Mouse (Mus musculus) small intestine, adult 2 months (tissue): Measurements from ENCODE around the gene Cfap43. TPM values are rescaled to one million over a fixed set of nuclear protein-coding genes. Genes with fewer than 3 reads are reported as not detected.

Experiments used
- H3K27ac ChIP-seq: fragments of 200-500 bp; 2 replicates; pipeline ENCODE4 v1.5.1; 2012; ENCODE audit warnings: low read depth, low read length, control low read depth, inconsistent platforms; ENCODE audit not compliant: insufficient read depth
- H3K27me3 ChIP-seq: fragments of 200-500 bp; 2 replicates; pipeline ENCODE4 v1.6.1; 2012; ENCODE audit warnings: mild to moderate bottlenecking, moderate library complexity, low read length, inconsistent platforms; ENCODE audit not compliant: control insufficient read depth, insufficient read depth
- H3K36me3 ChIP-seq: fragments of 200-500 bp; 2 replicates; pipeline ENCODE4 v1.6.1; 2012; ENCODE audit warnings: mild to moderate bottlenecking, low read length, control low read depth, inconsistent platforms; ENCODE audit not compliant: control insufficient read depth, insufficient read depth
- H3K4me1 ChIP-seq: fragments of 200-500 bp; 2 replicates; pipeline ENCODE4 v1.6.1; 2012; ENCODE audit warnings: low read length, inconsistent platforms, mixed read lengths; ENCODE audit not compliant: control insufficient read depth, insufficient read depth, insufficient read length
- H3K4me3 ChIP-seq: fragments of 200-500 bp; 2 replicates; pipeline ENCODE4 v1.5.1; 2012; ENCODE audit warnings: low read depth, mild to moderate bottlenecking, control low read depth, inconsistent platforms, low read length, moderate library complexity
- CTCF ChIP-seq: fragments of 200-500 bp; IDR thresholded peaks from 2 replicates; pipeline ENCODE4 v1.5.1; 2012; ENCODE audit warnings: low read depth, mild to moderate bottlenecking, control low read depth, inconsistent platforms, low read length, moderate library complexity, mixed read lengths; ENCODE audit not compliant: insufficient replicate concordance, insufficient read length; ENCODE audit errors: extremely low read depth
- POLR2A ChIP-seq: fragments of 200-500 bp; IDR thresholded peaks from 2 replicates; pipeline ENCODE4 v1.6.1; 2012; ENCODE audit warnings: low read depth, mild to moderate bottlenecking, control low read depth, inconsistent platforms, low read length, moderate library complexity
- WGBS: fragments of 180-500 bp; shearing (Covaris S2); methylation state at CpG from one replicate; pipeline ENCODE4 v1.1.7; 2018; 5-methylcytosine and 5-hydroxymethylcytosine counted together
- polyA plus RNA-seq: library from polyadenylated mRNA; depleted of rRNA; stranded (reverse); fragments of >200 nt; gene quantifications from 2 replicates; pipeline ENCODE4 v1.2.3, GENCODE M21; 2012

Gene Cfap43
- polyA plus RNA-seq, 1 experiment, result not detected

DNA sequence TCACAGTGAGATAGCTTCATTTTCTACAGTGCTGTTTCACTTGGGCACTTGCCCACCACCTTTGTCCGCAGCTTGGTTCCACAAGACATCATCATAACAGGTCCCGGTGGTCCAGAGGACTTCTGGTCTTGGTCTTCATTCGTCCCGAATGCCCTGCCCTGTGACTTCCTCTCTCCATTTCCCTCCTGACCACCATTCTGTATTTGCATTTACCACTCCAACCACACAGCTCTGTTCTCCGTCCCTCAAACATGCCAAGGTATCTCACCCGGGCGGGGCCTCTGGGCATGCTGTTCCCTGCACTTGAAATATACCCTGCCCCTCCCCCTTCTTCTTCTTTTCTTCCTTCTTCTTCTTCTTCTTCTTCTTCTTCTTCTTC, 97.6 kb downstream of the Cfap43 start:
- no peak overlapping the region for H3K4me3 ChIP-seq
- H3K27ac ChIP-seq, result no peak overlapping the region
- no peaks in the 10 kb centered on the region for H3K4me1 ChIP-seq
- TF ChIP-seq CTCF (no peak), POLR2A (no peak)
- H3K27me3 ChIP-seq, result peaks cover 3% of the 10 kb centered on the region
- no peaks in the 10 kb centered on the region for H3K36me3 ChIP-seq
- 21% methylated on average over 7 of the region's 7 CpGs for WGBS

DNA sequence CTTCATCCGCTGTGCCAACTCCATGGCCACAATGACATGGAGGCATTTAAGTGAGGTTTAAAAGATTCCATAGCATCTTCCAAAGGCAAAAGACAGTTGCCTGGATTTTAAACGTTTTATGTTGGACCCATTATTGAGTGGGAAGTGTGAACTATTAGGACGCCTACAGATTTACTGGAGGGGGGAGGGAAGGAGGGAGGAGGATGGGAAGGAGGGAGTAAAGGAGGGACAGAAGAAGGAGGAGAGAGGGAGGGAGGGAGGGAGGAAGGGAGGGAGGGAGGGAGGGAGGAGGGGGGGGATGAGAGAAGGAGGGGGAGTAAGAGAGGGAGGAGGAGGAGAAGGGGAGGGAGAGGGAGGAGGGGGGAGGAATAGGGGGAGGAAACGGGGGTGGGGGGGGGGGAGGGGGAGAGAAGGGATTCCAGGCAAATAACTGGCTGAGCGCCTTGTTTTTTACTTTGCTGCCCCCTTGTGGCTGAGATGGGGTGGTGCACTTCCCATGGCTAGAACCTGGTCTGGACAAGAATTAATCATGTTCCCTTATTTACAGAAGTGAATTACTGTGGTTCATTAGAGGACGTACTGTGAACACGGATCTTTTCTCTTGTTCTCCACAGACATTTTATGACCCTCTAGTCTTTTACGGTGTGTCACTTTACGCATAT, 98.1 kb downstream of the Cfap43 start:
- 17% methylated on average over 8 of the region's 9 CpGs for WGBS
- H3K4me3 ChIP-seq, result no peak overlapping the region

DNA sequence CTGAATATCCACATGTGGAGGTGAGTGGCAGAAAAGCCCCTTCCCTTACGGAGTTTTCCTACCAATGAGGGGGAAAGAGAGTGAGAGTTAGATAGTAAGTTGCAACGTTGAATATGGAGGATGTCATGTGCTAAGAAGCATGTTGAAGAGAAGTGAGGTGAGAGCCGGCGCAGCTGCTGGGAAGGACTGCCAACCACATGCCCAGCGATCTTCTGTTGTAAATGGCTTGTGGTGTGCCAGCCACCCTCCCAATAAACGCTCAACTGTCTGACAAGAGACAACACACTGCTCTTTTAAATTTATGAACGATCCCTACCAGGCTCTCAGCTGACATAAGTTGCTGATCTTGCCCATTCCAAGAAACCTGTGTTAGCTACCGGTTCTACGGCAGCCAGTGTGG, 101.4 kb downstream of the Cfap43 start:
- H3K4me3 ChIP-seq, result no peak overlapping the region
- H3K27ac ChIP-seq, result no peak overlapping the region
- no peaks in the 10 kb centered on the region for H3K36me3 ChIP-seq
- no peaks in the 10 kb centered on the region for H3K4me1 ChIP-seq
- 72% methylated on average over 9 of the region's 9 CpGs for WGBS
- TF ChIP-seq CTCF (no peak), POLR2A (no peak)
- peaks cover 3% of the 10 kb centered on the region; the same call in 1 of the 2 replicates for H3K27me3 ChIP-seq

More for the DNA sequence above, 98.1 kb downstream of the Cfap43 start:
- TF ChIP-seq CTCF, result peak; percentile 73; the same call in 1 of the 2 replicates
- TF ChIP-seq POLR2A, result no peak
- no peaks in the 10 kb centered on the region for H3K36me3 ChIP-seq
- H3K27ac ChIP-seq, result no peak overlapping the region
- peaks cover 3% of the 10 kb centered on the region for H3K27me3 ChIP-seq
- no peaks in the 10 kb centered on the region for H3K4me1 ChIP-seq

DNA sequence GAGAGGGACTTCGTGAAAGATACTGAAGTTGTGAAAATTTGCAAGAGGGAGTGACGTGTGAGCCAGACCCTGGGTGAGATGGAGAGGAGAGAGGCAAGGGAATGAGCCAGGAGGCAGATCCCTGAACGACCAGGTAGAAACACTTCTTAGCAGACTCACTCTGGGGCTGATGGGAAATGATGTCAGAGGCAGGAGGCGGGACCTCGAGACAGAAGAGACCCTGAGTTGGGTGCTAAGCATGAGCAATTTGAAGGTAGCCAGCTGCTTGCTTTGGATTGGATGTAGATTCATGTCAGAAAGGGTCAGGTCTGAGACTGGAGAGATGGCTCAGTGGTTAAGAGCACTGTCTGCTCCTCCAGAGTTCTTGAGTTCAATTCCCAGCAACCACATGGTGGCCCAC, 104.4 kb downstream of the Cfap43 start:
- H3K4me3 ChIP-seq, result no peak overlapping the region
- TF ChIP-seq CTCF (no peak), POLR2A (no peak)
- H3K27me3 ChIP-seq, result no peaks in the 10 kb centered on the region
- no peaks in the 10 kb centered on the region for H3K36me3 ChIP-seq
- 83% methylated on average over 5 of the region's 5 CpGs for WGBS
- H3K27ac ChIP-seq, result no peak overlapping the region
- no peaks in the 10 kb centered on the region for H3K4me1 ChIP-seq

DNA sequence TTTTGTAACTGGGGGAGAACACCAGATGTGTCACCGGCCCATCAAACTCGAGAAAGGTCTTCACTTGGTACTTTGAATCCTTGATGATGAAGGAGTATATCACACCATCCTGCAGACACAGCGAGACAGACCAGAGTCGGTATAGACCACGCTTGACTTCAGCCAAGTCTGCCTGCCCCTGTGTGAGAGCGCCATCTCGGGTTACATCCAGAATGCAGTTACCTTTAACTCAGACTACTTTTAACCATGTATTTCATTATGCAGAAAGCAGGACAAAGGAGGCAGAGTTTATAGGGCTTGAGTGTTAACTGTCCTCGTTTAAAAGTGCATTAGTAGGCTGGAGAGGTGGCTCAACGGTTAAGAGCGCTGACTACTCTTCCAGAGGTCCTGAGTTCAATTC, 107.0 kb downstream of the Cfap43 start:
- TF ChIP-seq CTCF, result no peak
- TF ChIP-seq POLR2A, result no peak
- 78% methylated on average over 10 of the region's 10 CpGs for WGBS
- no peak overlapping the region for H3K27ac ChIP-seq
- H3K27me3 ChIP-seq, result no peaks in the 10 kb centered on the region
- no peak overlapping the region for H3K4me3 ChIP-seq
- no peaks in the 10 kb centered on the region for H3K4me1 ChIP-seq
- H3K36me3 ChIP-seq, result no peaks in the 10 kb centered on the region

DNA sequence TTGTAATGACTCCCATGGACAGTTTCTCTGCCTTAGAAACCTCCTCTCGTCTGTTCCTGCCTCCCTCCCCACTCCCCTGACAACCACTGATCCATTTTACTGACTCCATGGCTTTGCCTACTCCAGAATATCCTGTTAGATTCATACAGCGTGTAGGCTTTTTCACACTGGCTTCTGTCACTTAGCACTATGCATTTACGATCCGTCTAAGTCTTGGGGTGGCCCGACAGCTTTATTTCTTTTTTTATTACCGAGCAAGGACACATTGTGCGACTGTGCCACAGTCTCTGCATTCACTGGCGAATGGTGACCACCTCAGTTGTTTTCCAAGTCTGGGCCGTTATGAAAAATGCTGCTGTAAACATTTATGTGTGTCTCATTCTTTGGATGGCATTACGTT, 120.5 kb downstream of the Cfap43 start:
- TF ChIP-seq CTCF (no peak), POLR2A (no peak)
- Histone ChIP-seq H3K4me3 (no peak overlapping the region), H3K36me3 (no peaks in the 10 kb centered on the region), H3K27ac (no peak overlapping the region), H3K4me1 (no peaks in the 10 kb centered on the region), H3K27me3 (no peaks in the 10 kb centered on the region; the same call in 1 of the 2 replicates)
- WGBS, result 49% methylated on average over 10 of the region's 10 CpGs

DNA sequence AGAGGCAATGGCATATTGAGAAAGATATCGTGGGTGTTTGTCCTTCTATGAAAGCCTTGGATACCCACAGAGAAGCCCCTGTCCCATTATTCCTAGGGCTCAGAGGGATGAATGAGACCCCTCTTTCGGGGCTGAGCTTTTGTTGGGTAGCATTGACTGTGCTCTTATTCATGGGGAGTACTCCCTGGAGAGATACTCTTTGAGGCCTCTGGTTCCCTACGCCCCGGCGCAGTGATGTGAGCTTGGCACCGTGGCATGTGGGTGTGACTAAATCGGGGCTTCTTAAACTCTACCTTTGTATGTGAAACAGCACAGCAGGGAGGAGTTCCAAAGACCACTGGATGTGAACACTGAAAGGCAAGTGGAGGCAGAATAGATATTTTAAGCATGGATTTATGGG, 122.4 kb downstream of the Cfap43 start:
- Histone ChIP-seq H3K4me3 (no peak overlapping the region), H3K36me3 (no peaks in the 10 kb centered on the region), H3K27me3 (no peaks in the 10 kb centered on the region), H3K27ac (no peak overlapping the region), H3K4me1 (no peaks in the 10 kb centered on the region)
- 76% methylated on average over 7 of the region's 7 CpGs for WGBS
- TF ChIP-seq CTCF (no peak), POLR2A (no peak)
